ENCODE assay signal across 8 mouse cellular contexts in genomic region chr3:97226719-97227118, GRCm38 (mm10).
DNase-seq lines count a peak whose midpoint lies in the region; ATAC-seq and TF ChIP-seq lines count a peak whose summit lies in the region.

No protein-coding gene starts in this region.

- TF ChIP-seq CTCF in ES-Bruce4 (IDR thresholded peaks at IDR 0.05; ENCODE audit: low read depth, low read length) = no peak
- TF ChIP-seq CTCF in liver, embryonic 14.5 days (IDR thresholded peaks at IDR 0.05; ENCODE audit: low read depth) = no peak

- H3K4me1 ChIP-seq in heart, embryonic 11.5 days (ENCODE audit: control insufficient read depth, insufficient read depth, low read length) = peaks cover 26% of the 10 kb centered on the region
- H3K4me1 ChIP-seq in ES-Bruce4 (ENCODE audit: control insufficient read depth, insufficient read depth, low read length) = no peaks in the 10 kb centered on the region
- H3K4me1 ChIP-seq in forebrain, embryonic 13.5 days = peaks cover 49% of the 10 kb centered on the region
- H3K4me1 ChIP-seq in liver, embryonic 14.5 days (replicated peaks; ENCODE audit: control insufficient read depth in 2 of 2, insufficient read depth in 2 of 2, low read length in 1 of 2) = peaks cover 0 to 11% of the 10 kb centered on the region in 2 experiments; a peak in 2 of 4 replicates

- peak overlapping the region; percentile 92 for H3K27ac ChIP-seq in heart, embryonic 11.5 days (ENCODE audit: low read depth, low read length)
- H3K27ac ChIP-seq in ES-Bruce4 (ENCODE audit: insufficient read depth, low read length) = no peak overlapping the region
- H3K27ac ChIP-seq in forebrain, embryonic 13.5 days = peak overlapping the region; percentile 94
- no peak overlapping the region for H3K27ac ChIP-seq in liver, embryonic 14.5 days

- H3K27me3 ChIP-seq in heart, embryonic 11.5 days (ENCODE audit: control insufficient read depth, insufficient read depth, low read length) = no peaks in the 10 kb centered on the region
- no peaks in the 10 kb centered on the region for H3K27me3 ChIP-seq in ES-Bruce4 (ENCODE audit: control insufficient read depth, insufficient read depth, low read length, poor library complexity, severe bottlenecking)
- no peaks in the 10 kb centered on the region for H3K27me3 ChIP-seq in forebrain, embryonic 13.5 days
- no peaks in the 10 kb centered on the region; the same call in 1 of the 2 replicates for H3K27me3 ChIP-seq in liver, embryonic 14.5 days (ENCODE audit: control insufficient read depth, insufficient read depth, low read length)

- TF ChIP-seq POLR2A in ES-Bruce4 (IDR thresholded peaks at IDR 0.05; ENCODE audit: insufficient read depth, low read length) = no peak

- peak overlapping the region; percentile 73 for H3K4me2 ChIP-seq in heart, embryonic 11.5 days
- peak overlapping the region; percentile 72 for H3K4me2 ChIP-seq in forebrain, embryonic 13.5 days
- peak overlapping the region; percentile 69 for H3K4me2 ChIP-seq in liver, embryonic 14.5 days (ENCODE audit: low read depth)

- TF ChIP-seq EP300 in ES-Bruce4 (IDR thresholded peaks at IDR 0.05; ENCODE audit: insufficient read depth, low read depth, low read length) = no peak
- TF ChIP-seq EP300 in liver, embryonic 14.5 days (IDR thresholded peaks at IDR 0.05; ENCODE audit: low read depth) = no peak

- peaks cover under 1% of the 10 kb centered on the region; the same call in 1 of the 2 replicates for H3K36me3 ChIP-seq in heart, embryonic 11.5 days (ENCODE audit: control insufficient read depth, insufficient read depth, low read length)
- no peaks in the 10 kb centered on the region for H3K36me3 ChIP-seq in ES-Bruce4 (ENCODE audit: control insufficient read depth, insufficient read depth, low read length, poor library complexity, severe bottlenecking)
- H3K36me3 ChIP-seq in forebrain, embryonic 13.5 days (ENCODE audit: poor library complexity, severe bottlenecking) = peaks cover 13% of the 10 kb centered on the region
- H3K36me3 ChIP-seq in liver, embryonic 14.5 days (replicated peaks; ENCODE audit: control insufficient read depth, insufficient read depth, low read depth) = no peaks in the 10 kb centered on the region

- DNase-seq in heart, postnatal 4 days = no peak
- DNase-seq in liver, embryonic 14.5 days (ENCODE audit: low read depth in 3 of 3, low spot score in 3 of 3) = no peak
- no peak for DNase-seq in right cerebral cortex, adult 2 months (ENCODE audit: low spot score in 2 of 2)
- no peak for DNase-seq in cerebellum, postnatal 36 days

- peak overlapping the region; percentile 84 for H3K4me3 ChIP-seq in heart, embryonic 11.5 days (ENCODE audit: low read depth, low read length)
- H3K4me3 ChIP-seq in ES-Bruce4 (ENCODE audit: low read depth, low read length) = peak overlapping the region; percentile 82
- H3K4me3 ChIP-seq in forebrain, embryonic 13.5 days = peak overlapping the region; percentile 76
- peak overlapping the region; percentile 56 to 62; a peak in 3 of 4 replicates for H3K4me3 ChIP-seq in liver, embryonic 14.5 days (ENCODE audit: insufficient read depth in 1 of 2, low read depth in 2 of 2, low read length in 2 of 2)

- 1% methylated on average over 18 of the region's 18 CpGs for WGBS in heart, embryonic 11.5 days (ENCODE audit: insufficient replicate concordance)
- 1% methylated on average over 18 of the region's 18 CpGs for WGBS in forebrain, embryonic 13.5 days
- WGBS in liver, embryonic 14.5 days (ENCODE audit: insufficient replicate concordance) = 3% methylated on average over 18 of the region's 18 CpGs

- H3K9ac ChIP-seq in heart, embryonic 11.5 days (ENCODE audit: low read depth, low read length) = peak overlapping the region; percentile 87
- H3K9ac ChIP-seq in ES-Bruce4 (ENCODE audit: low read depth, poor library complexity, severe bottlenecking) = peak overlapping the region; percentile 97
- peak overlapping the region; percentile 95 for H3K9ac ChIP-seq in forebrain, embryonic 13.5 days
- H3K9ac ChIP-seq in liver, embryonic 14.5 days (replicated peaks) = peak overlapping the region; percentile 19; the same call in 1 of the 2 replicates

- no peak for ATAC-seq in heart, embryonic 11.5 days (replicated peaks; ENCODE audit: insufficient number of reproducible peaks, low FRiP score, low TSS enrichment)
- peak; percentile 43; the same call in 1 of the 2 replicates for ATAC-seq in forebrain, embryonic 13.5 days
- ATAC-seq in liver, embryonic 14.5 days (ENCODE audit: insufficient read depth) = no peak
- no peak for ATAC-seq in CD4-positive, CD25-positive, alpha-beta regulatory T cell, adult 4 months

- H3K9me3 ChIP-seq in heart, embryonic 11.5 days (replicated peaks; ENCODE audit: control insufficient read depth, low read length) = no peaks in the 10 kb centered on the region
- H3K9me3 ChIP-seq in ES-Bruce4 (replicated peaks; ENCODE audit: control insufficient read depth, insufficient read depth, low read length, poor library complexity, severe bottlenecking) = no peaks in the 10 kb centered on the region
- H3K9me3 ChIP-seq in forebrain, embryonic 13.5 days (replicated peaks) = no peaks in the 10 kb centered on the region
- no peaks in the 10 kb centered on the region for H3K9me3 ChIP-seq in liver, embryonic 14.5 days (ENCODE audit: control insufficient read depth, low read length)

Comparison
In these comparisons a context has a peak if more than half of its experiments do, and no peak if none do; other contexts are left out.
1. H3K27ac ChIP-seq: peak in heart, embryonic 11.5 days (single experiment) and forebrain, embryonic 13.5 days (single experiment); none in ES-Bruce4 (single experiment) and liver, embryonic 14.5 days (single experiment).
2. H3K9ac ChIP-seq: peak in every context shown above with its lines; median percentile 97 in ES-Bruce4; 95 in forebrain, embryonic 13.5 days; 87 in heart, embryonic 11.5 days; 19 in liver, embryonic 14.5 days.
3. Peak in every context shown above with its lines, with median percentiles within 50 percentile points of each other: H3K4me2 ChIP-seq and H3K4me3 ChIP-seq.